Mouse (Mus musculus): Measurements from ENCODE around the gene Olfr262.
"Not testable (repeated sequence)": the region's sequence is repeated elsewhere in the genome, so short reads cannot be mapped to it uniquely, and the experiment has no call there.

Gene Olfr262

GRCm38 (mm10) chr19:12241559-12241958 lies at the start of gene Olfr262:
Gene Olfr262 (minus strand): TSS chr19:12241659.
- no peak for DNase-seq

GRCm38 (mm10) chr19:12279554-12279953 lies 38.1 kb upstream of the Olfr262 start, which contains the start of gene Olfr1434:
Gene Olfr1434 (plus strand): TSS chr19:12279854.
- no peak for DNase-seq

- DNase-seq, result no peak
These were observed 19.3 kb upstream of the Olfr262 start, which contains the start of gene Olfr235 for GRCm38 (mm10) chr19:12260732-12261131. Gene Olfr235 (plus strand): TSS chr19:12261032.

GRCm38 (mm10) chr19:12232496-12232895 lies 9.0 kb downstream of the Olfr262 start, which contains the start of gene Olfr1432:
Gene Olfr1432 (minus strand): TSS chr19:12232596.
- not testable (repeated sequence) for DNase-seq

GRCm38 (mm10) chr19:12200334-12200733 lies 41.1 kb downstream of the Olfr262 start, which contains the start of gene Olfr1431:
Gene Olfr1431 (plus strand): TSS chr19:12200634.
- DNase-seq, result no peak

- DNase-seq, result not testable (repeated sequence)
These were observed 42.4 kb downstream of the Olfr262 start for GRCm38 (mm10) chr19:12199076-12199475.
